Mouse (Mus musculus): ENCODE measurements around the gene Ghdc.
"Not testable (repeated sequence)": the region's sequence is repeated elsewhere in the genome, so short reads cannot be mapped to it uniquely, and the experiment has no call there.

The Ghdc gene

DNA sequence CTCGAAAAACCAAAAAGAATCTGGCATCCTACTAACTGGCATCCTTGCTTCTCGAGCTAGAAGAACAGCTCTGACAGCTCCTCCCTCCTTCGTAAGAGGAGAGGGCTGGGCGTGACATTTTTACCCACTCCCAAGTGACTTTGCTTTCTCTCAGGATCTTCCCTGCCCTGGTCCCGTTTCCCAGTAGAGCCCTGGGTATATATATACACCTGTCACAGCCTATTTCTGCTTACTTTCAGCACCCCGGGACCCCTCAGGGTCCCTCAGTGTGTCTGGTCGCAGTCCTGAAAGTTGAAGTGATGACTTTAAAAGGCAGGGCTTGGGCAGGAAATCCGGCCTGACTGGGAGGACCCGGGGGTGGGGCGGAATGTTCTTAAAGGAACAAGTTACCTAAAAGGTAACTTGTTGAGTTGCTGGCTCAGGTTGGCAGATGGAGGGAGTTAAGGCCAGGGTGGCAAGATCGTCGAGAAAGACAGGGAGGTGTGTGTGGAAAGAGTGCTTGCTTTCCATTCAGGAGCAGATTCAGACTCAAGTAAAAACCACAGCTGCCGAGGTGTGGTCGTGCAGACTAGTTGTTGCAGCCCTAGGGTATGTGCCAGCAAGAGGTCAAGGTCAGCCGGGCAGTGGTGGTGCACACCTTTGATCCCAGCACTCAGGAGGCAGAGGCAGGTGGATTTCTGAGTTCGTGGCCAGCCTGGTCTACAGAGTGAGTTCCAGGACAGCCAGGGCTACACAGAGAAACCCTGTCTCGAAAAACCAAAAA lies at the start of gene Ghdc:
Gene Ghdc (minus strand): TSS at position 312 of the 763 bp plus-strand sequence.
- DNase-seq (ENCODE audit: low spot score): peak; percentile 80

DNA sequence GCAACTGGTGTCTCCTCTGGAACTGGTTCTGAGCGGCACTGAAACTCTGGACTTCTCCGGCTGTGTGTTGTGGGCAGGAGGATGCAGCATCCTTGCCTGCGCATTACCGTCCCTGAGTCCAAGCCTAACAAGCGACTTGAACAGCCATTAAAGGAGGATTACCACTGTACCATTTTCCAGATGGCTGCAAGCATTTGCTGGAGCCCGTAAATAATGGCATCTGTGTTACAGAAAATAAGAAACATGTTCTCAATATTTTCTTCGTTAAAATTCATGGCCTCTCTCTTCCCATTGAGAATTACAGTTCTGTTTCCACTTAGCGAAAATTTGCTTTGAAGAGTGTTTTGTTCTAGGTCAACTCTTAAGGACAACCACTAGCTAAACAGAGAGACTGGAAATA lies 49.3 kb upstream of the Ghdc start:
- DNase-seq (ENCODE audit: low spot score): no peak

DNA sequence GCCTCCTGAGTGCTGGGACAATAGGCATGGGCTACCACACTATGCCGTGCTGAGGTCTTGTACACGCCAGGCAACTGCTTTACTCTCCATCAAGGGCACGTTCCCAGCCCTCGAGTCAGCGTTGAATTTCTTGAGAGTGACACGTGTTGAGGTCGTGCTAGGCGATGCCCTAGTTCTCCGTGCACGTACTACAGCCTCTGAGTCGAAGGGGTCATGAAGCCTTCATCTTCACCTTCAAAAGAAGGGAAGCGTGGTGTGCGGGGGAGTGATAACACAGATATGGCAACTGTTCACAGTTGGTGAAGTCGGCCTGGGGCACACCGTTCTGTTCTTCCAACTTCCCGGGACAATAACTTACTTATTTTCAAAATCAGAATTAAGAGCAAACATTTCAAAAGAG lies 48.9 kb upstream of the Ghdc start:
- peak; percentile 74 for DNase-seq (ENCODE audit: low spot score)

DNA sequence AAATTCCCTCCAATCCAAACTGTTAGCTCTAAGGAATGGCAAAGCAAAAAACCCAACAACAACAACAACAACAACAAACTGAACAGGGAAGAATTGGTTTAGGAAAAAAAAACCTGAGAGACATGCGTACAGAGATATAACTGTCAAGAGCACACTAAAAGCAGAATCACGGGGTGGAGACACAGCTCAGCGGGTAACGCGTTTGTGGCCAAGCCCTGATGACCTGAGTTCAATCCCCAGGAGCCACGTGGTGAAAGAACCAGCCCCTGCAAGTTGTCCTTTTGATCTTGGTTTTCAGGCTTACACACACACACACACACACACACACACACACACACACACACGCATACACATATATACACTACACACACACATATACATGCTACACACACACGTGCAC lies 48.3 kb upstream of the Ghdc start:
- peak; percentile 49 for DNase-seq (ENCODE audit: low spot score)

DNA sequence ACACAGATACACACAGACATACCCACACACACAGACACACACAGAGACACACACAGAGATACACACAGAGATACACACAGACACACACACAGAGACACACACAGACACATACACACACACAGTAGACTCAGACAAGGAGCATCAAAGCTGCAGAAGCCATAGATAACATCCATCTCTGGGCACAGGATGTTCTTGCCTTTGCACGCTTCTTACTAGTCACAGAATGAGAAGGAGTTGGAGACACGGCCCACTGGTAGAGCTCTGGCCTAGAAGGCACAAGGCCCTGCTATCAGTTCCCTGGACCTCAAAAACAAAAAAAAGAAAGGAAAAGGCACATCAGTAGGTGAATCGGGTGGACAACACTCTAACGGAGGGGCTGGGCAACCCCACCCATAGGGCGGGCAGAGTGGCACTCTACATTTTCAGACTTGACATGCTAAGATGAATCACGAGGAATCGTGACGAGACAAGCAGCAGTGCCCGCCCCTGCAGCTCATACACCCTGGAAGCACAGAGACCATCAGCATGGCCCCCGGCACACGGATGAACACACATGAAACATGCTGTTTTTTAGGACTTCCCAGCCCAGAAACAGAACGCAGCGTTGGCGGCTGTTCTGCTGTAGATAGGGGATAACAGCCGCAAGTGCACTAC lies 47.7 kb upstream of the Ghdc start:
- DNase-seq (ENCODE audit: low spot score): peak; percentile 56

DNA sequence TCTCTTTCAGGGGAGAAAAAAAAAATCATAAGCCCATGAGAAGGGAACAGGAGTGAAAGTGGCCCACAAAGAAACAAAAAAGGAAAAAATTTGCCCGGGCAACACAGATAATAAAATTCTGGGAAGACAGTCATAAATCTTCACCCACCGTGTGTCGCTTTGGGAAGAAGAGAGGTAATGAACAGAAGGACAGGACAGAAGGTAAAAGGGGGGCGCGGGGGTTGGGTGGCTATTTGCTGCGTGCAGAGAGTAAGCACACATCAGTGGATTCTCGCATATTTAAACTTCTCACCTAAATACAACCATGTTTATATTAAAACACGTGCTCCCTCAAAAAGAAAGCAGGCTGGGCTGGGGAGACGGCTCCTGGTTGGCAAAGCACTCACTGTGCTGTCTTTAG lies 46.6 kb upstream of the Ghdc start:
- DNase-seq (ENCODE audit: low spot score): no peak

DNA sequence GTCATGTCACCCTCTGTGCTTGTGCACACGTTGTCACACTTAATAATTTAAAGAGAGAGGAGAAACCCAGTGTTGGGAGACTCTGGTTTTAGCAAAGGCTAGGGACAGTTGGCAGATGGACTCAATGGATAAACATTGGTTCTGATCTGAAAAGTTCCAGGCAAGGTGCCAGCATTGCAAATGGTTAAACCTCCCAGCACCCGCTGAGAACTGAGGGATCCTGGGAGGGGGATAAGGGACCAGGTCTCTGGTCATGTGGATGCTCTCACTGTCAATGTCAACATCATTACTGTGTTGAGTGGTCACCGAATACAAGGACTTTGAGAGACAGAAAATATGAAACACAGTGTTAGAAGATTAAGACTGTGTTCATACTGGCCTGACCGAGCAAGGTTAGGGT lies 46.0 kb upstream of the Ghdc start:
- DNase-seq (ENCODE audit: low spot score): no peak

DNA sequence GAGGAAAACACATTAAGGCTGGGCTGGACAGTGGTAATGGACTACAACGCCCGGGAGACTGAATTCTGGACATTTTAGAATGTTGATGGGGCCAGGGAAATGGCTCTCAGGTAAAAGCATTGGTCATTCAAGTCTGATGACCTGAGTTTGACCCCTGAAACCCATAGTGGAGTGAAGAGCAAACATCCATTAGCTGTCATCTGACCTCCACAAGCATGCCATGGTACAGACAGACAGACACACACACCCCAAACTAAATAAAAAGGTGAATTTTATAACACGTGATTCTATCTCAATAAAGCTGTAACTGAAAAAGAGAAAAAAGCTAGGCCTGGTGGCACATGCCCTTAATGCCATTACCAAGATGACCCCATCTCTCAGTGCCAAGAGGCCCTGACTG lies 45.6 kb upstream of the Ghdc start:
- DNase-seq (ENCODE audit: low spot score): no peak

DNA sequence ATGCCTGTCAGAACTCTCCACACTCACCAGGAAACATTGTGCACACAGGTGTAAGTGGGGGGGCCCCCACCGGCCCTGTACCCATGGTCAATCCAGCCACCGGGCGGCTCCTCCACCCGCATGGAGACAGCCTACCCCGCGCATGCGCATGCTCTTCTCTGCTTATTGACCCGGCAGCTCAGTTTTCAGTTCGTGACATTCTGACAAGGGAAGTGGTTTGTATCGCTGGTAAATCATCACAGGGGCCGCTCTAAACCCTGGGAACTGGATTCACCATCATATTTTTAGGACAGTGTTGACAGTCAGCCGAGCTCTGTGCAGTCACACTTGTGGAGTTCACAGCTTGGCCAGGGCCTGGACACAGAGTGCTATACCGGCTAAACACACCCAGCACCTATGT lies 43.7 kb upstream of the Ghdc start:
- DNase-seq (ENCODE audit: low spot score): peak; percentile 89

DNA sequence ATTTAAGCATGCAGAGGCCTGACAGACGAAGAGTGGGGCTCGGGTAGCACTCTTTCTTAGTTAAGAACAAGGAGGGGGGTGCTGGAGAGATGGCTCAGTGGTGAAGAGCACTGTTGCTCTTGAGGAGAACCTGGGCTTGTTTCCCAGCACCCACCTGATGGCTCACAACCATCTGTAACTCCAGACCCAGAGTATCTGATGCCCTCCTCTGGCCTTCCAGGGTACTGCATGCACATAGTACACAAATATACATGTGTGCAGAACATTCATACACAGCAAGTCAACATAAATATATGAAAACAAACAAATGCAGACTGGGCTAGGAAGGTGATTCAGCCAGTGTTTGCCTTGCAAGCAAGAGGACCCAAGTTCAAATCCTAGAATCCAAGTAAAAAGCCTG lies 40.4 kb upstream of the Ghdc start:
- DNase-seq (ENCODE audit: low spot score): no peak

DNA sequence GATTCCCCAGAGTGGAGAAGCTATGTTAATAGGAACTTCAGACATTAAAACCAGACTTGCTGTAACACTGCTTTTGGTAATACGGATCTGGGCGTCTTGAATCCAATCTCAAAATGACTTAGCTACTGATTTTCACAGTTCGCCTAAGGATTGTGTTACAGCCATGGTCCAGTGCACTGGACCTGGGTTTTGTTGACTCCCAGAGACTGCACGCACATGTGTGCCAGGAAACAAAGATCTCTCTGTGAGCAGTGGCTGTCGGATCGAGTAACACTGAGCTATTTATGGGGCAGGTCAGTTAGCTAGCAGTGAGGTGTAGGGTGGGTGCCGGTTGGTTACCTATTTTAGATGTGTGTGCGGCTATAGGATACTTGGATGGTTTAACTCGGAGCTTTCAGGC lies 39.8 kb upstream of the Ghdc start:
- DNase-seq (ENCODE audit: low spot score): no peak

DNA sequence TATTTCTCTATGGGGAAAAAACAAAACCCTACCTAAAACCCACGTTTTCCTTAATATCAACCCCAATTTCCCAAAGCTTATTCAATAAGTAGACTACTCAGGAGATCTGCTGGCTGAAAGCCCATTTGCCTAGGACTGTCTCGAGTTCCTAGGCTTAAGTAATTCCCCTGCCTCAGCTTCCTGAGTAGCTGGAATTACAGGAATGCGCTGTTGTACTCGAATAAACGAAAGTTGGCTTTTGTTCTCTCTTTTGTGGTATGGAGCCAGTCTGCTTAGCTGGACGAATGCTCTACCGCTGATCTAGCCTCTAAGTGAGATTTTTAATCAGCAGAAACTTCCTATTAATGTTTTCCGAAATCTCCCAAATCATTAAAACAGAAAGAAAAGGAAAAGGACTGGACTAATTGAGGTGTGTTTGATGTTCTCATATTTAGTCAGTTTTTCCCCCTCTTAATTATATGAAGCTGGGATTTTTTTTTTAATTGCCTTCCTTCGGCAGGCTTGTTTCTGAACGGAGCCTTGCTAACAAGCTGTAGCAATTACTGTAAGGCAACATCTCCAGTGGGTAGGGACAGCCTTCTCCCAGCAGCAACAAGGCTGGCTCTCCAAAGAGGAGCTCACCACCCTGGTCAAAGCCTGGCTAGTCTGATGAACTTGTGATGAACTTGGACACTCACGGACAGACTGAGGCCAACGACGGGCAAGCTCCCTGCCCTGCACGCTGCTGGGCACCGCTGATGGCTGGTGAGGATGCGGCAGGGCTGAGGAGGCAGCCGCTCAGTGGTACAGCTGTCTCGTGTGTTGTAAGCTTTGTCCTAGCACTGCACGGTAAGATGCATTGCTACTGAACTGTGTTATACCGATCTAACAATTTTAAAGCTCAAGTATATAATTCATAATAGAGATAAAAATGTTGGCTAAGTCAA lies 35.9 kb upstream of the Ghdc start:
- DNase-seq (ENCODE audit: low spot score): no peak

DNA sequence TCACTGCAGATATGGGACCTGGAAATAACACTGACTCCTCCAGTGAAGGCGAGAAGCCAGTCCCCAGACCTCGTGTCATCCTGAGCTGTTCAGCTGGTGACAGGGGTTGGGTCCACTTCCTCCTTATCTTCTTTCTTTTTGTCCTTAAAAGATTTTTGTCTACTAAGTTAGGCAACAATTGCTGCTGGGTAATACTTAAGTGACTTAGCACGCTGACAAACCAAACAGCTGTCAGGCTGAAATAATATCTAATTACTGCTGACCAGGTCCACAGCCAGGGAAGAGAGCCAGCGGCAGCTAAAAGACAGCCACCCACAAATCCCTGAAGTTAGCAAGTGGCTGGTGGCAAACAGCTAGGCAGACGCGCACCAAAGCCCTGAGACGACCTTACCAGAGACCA lies 34.8 kb upstream of the Ghdc start:
- DNase-seq (ENCODE audit: low spot score): no peak

DNA sequence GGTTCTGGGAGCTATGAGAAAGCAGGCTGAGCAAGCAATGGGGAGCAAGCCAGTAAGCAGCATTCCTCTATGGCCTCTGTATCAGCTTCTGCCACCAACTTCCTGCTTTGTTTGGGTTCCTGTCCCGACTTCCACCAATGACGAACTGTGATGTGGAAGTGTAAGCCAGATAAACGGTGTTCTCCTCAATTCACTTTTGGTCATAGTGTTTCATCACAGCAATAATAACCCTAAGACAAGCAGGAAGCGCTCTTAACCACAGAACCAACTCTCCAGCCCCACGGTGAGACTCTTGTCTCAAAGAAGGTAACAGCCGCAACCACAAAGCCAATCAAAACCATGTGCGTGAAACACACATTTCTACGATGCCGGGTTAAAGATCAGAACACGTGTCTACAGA lies 33.7 kb upstream of the Ghdc start:
- peak; percentile 85 for DNase-seq (ENCODE audit: low spot score)

DNA sequence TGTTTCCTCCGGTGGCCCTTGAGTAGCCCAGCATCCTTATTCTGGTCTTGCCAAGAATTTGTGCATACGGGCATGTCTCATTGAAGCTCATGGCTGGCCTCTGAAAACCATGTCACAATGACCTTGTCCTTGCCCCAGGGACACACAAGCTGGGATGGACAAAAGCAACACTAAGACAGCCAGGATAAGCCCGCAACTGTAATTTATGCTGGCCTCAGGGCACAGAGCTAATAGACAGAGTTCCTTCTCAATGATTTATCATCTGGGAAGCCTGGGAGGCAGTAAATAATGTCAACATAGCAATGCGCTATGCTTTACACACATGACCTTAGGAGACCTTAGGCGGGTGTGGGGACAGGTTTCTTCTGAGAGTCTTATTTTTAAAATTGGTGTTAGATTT lies 28.7 kb upstream of the Ghdc start:
- no peak for DNase-seq (ENCODE audit: low spot score)

DNA sequence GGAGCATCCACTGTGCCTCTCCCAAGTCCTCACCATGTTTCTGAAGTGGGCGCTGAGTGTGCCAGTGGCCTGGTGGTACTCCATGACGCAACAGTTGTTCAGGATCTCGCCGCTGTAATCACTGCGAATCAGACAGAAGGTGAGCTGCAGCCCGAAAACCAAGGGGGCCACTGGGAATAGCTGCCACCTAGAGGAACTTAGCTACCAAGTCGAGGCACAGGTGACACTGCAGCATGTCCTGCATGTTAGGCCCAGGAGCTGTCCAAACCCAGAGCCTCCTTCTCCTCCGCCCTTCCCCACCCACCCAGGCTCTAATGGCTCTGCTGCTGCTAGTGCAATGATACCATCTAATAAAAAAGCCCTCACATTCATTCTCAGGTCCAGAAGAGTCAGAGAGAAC lies 25.8 kb upstream of the Ghdc start:
- no peak for DNase-seq (ENCODE audit: low spot score)

DNA sequence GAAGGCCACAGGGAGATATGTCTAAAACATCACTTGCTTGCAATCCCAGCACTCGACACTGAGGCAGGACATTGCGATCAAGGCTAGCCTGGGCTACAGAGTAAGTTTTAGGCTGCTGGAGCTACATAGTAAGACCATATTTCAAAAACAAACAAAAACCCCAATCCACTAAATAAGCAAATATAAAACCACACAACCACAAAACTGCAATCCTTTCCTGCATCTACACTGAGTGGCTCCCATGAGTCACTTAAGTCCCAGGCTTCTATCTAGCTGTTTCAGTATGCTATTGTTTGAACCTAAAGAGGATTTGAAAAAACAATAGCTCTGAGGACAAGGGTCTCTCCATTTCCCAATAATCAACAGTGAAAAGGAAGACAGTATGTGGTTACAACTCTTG lies 24.6 kb upstream of the Ghdc start:
- no peak for DNase-seq (ENCODE audit: low spot score)

DNA sequence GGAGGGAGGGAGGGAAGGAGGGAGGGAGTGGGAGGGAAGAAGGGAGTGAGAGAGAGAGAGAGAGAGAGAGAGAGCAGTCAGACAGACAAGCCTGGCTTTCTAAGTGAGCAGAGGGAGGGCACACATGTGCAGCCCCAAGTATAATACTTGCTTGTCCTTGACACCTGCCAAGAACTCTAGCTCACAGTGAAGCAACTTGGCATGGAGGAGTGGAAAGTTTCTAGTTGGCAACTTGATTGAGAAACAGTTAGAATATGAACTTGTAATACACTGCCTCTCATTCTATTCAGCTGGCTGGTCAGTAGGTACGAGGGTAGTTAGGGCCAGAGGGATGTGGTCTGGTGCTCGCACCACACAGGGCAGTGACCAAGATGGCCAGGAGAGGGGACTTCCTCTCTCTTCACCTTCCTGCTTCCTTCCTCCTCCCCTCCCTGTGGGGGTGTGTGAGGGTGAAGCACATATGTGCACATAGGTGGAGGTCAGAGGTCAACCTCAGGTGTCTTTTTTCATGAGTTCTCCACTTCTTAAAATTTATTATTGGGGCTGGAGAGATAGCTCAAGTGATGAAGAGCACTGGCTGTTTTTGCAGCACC lies 20.8 kb upstream of the Ghdc start:
- no peak for DNase-seq (ENCODE audit: low spot score)

DNA sequence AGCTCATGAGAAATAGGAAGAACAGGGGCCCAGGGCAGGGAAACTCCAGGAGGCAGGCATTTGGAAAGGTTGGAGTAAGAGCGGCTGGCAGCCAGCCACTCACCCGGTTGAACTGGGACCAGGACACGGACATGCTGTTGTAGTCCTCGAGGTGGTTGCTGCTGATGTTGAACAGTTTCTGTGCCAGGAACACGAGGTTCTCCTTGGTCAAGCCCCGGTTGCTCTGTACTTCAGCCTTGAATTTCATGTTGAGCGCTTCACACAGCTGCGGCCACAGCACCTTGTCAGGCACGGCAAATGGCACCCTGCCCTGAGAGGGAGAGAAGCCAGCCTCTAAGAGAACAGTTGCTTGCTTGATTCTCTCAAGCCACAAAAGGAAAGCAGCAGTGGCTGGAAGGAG lies 19.9 kb upstream of the Ghdc start:
- not testable (repeated sequence) for DNase-seq (ENCODE audit: low spot score)

DNA sequence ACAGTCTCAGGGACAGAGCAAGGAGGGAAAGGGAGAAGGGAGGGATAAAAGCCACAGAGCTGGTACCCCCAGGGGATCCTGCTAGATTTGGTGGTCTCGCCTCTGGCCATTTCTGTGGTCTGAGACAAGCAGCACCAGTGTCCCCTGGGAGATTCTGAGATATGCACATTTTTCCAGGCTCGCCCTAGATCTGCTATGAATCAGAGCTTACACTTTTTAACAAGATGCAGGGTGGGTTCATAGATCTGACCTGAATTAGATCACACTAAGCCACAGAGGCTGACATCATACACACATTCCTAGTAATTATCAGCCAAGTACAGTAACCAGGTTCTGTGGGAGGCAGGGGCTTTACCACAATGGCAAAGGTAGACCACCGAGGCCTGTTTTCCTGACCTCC lies 18.9 kb upstream of the Ghdc start:
- no peak for DNase-seq (ENCODE audit: low spot score)

DNA sequence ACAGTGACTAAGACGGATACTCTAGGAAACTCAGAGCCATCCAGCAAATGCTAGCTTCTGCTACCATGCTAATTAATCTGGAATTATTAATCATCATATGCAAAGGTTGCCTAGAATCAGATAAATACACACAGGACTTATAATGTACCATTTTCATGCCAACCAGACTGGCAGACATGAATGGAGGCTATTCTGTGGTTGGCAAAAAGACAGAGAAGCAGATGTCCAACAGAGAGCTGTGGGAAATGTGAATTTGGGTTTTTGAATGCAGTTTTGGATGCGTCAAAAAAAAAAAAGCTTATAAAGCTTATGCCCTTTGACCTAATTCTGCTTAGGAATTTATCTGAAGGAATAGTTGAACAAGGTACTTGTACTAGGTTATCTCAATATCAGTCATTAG lies 15.0 kb upstream of the Ghdc start:
- no peak for DNase-seq (ENCODE audit: low spot score)

DNA sequence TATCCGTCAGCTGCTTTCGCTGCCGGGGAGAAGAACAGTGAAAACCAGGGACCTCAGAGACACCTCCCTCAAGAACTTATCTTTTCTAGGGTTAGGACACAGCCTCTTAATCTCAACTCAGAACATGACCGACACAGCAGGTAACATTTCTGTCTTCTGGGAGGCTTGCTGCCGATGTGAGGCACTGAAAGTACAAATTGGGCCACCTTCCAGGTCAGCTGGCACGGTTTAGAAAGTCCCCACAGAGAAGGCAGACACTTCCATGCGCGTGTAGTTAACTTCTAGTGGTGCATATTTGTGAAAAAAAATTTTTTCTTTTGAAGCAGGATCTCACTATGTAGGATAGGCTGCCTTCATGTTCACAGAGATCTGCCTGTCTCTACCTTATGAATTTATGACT lies 13.5 kb upstream of the Ghdc start:
- no peak for DNase-seq (ENCODE audit: low spot score)

DNA sequence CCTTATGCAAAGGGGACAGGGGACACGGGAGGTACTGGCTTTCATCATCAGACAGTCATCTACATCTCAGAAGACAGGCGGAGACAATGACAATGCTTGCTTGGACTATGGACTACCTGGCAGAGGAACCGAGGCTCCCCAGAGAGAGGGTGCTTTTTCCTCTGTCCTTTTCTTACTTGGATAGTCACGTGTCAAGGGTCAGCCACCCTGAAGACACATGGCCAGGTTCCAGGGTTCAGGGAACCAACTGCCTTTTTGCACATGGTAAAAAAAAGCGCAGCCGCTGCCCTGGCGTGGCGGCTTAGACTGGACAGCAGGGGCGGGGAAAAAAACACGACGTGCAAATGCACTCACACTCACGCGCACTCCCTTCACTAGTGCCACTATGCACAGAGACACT lies 11.8 kb upstream of the Ghdc start:
- no peak for DNase-seq (ENCODE audit: low spot score)

All from T-cell, adult 2 months (primary cell).